Mouse (Mus musculus): Measurements from ENCODE around the gene Prima1. TPM values are rescaled to one million over a fixed set of nuclear protein-coding genes. Genes with fewer than 3 reads are reported as not detected.
A peak's percentile ranks its signal among the peaks of the same experiment; 100 is the strongest.

Prima1 gene
- polyA plus RNA-seq, 1 experiment from 2014 or later, result not detected

- 82% methylated on average over 6 of the region's 6 CpGs for WGBS
- no peaks in the 10 kb centered on the region for H3K27me3 ChIP-seq
- H3K36me3 ChIP-seq (ENCODE audit: poor library complexity, severe bottlenecking), result no peaks in the 10 kb centered on the region
- H3K27ac ChIP-seq, result no peak overlapping the region
- no peaks in the 10 kb centered on the region for H3K9me3 ChIP-seq (replicated peaks)
- H3K4me3 ChIP-seq, result no peak overlapping the region
- H3K4me2 ChIP-seq, result no peak overlapping the region
- H3K9ac ChIP-seq, result no peak overlapping the region
- H3K4me1 ChIP-seq, result peaks cover 20% of the 10 kb centered on the region
- no peak for ATAC-seq
Observed at GRCm38 (mm10) chr12:103215877-103216610, 25.9 kb downstream of the Prima1 start.

- Histone ChIP-seq H3K27me3 (no peaks in the 10 kb centered on the region), H3K4me1 (peaks cover 20% of the 10 kb centered on the region), H3K9me3 (replicated peaks) (no peaks in the 10 kb centered on the region), H3K4me2 (no peak overlapping the region), H3K36me3 (ENCODE audit: poor library complexity, severe bottlenecking) (no peaks in the 10 kb centered on the region), H3K4me3 (no peak overlapping the region), H3K9ac (no peak overlapping the region), H3K27ac (peak overlapping the region; percentile 35)
- peak; percentile 60 for ATAC-seq
- 91% methylated on average over 2 of the region's 2 CpGs for WGBS
Observed at GRCm38 (mm10) chr12:103214797-103215196, 27.2 kb downstream of the Prima1 start.

- Histone ChIP-seq H3K9me3 (replicated peaks) (no peaks in the 10 kb centered on the region), H3K4me3 (no peak overlapping the region), H3K4me1 (peaks cover 20% of the 10 kb centered on the region), H3K4me2 (no peak overlapping the region), H3K27me3 (no peaks in the 10 kb centered on the region), H3K9ac (no peak overlapping the region), H3K27ac (peak overlapping the region; percentile 35), H3K36me3 (ENCODE audit: poor library complexity, severe bottlenecking) (no peaks in the 10 kb centered on the region)
- ATAC-seq, result peak; percentile 87
- WGBS, result 20% methylated on average over 10 of the region's 10 CpGs
Observed at GRCm38 (mm10) chr12:103214270-103214669, 27.7 kb downstream of the Prima1 start.

GRCm38 (mm10) chr12:103213591-103213990, 28.4 kb downstream of the Prima1 start:
- Histone ChIP-seq H3K27ac (no peak overlapping the region), H3K27me3 (no peaks in the 10 kb centered on the region), H3K36me3 (ENCODE audit: poor library complexity, severe bottlenecking) (no peaks in the 10 kb centered on the region), H3K4me3 (no peak overlapping the region), H3K9ac (no peak overlapping the region), H3K4me1 (peaks cover 20% of the 10 kb centered on the region), H3K4me2 (no peak overlapping the region), H3K9me3 (replicated peaks) (no peaks in the 10 kb centered on the region)
- no peak for ATAC-seq
- 90% methylated on average over 2 of the region's 2 CpGs for WGBS

- Histone ChIP-seq H3K4me3 (no peak overlapping the region), H3K9me3 (replicated peaks) (no peaks in the 10 kb centered on the region), H3K4me1 (peaks cover 20% of the 10 kb centered on the region), H3K4me2 (no peak overlapping the region), H3K27ac (no peak overlapping the region), H3K9ac (no peak overlapping the region), H3K27me3 (no peaks in the 10 kb centered on the region), H3K36me3 (ENCODE audit: poor library complexity, severe bottlenecking) (no peaks in the 10 kb centered on the region)
- no peak for ATAC-seq
- WGBS, result 63% methylated on average over 5 of the region's 5 CpGs
Observed at GRCm38 (mm10) chr12:103211078-103211477, 30.9 kb downstream of the Prima1 start.

GRCm38 (mm10) chr12:103209581-103209980, 32.4 kb downstream of the Prima1 start:
- no peaks in the 10 kb centered on the region for H3K27me3 ChIP-seq
- WGBS, result 89% methylated on average over 7 of the region's 7 CpGs

GRCm38 (mm10) chr12:103205561-103205960, 36.4 kb downstream of the Prima1 start:
- H3K4me2 ChIP-seq, result no peak overlapping the region
- no peak for ATAC-seq
- peaks cover 13% of the 10 kb centered on the region for H3K4me1 ChIP-seq
- 72% methylated on average over 7 of the region's 7 CpGs for WGBS
- H3K9me3 ChIP-seq (replicated peaks), result no peaks in the 10 kb centered on the region
- H3K4me3 ChIP-seq, result no peak overlapping the region
- H3K27ac ChIP-seq, result no peak overlapping the region
- no peaks in the 10 kb centered on the region for H3K36me3 ChIP-seq (ENCODE audit: poor library complexity, severe bottlenecking)
- H3K27me3 ChIP-seq, result no peaks in the 10 kb centered on the region
- no peak overlapping the region for H3K9ac ChIP-seq

More at GRCm38 (mm10) chr12:103209581-103209980, 32.4 kb downstream of the Prima1 start:
- Histone ChIP-seq H3K4me1 (peaks cover 12% of the 10 kb centered on the region), H3K4me2 (no peak overlapping the region), H3K36me3 (ENCODE audit: poor library complexity, severe bottlenecking) (no peaks in the 10 kb centered on the region), H3K4me3 (no peak overlapping the region), H3K27ac (no peak overlapping the region), H3K9me3 (replicated peaks) (no peaks in the 10 kb centered on the region), H3K9ac (no peak overlapping the region)
- ATAC-seq, result no peak

GRCm38 (mm10) chr12:103202592-103203544, 39.1 kb downstream of the Prima1 start:
- Histone ChIP-seq H3K4me2 (no peak overlapping the region), H3K36me3 (ENCODE audit: poor library complexity, severe bottlenecking) (no peaks in the 10 kb centered on the region), H3K27me3 (no peaks in the 10 kb centered on the region), H3K27ac (no peak overlapping the region; the same call in 1 of the 2 replicates), H3K9ac (no peak overlapping the region), H3K9me3 (replicated peaks) (no peaks in the 10 kb centered on the region), H3K4me1 (peaks cover 13% of the 10 kb centered on the region), H3K4me3 (no peak overlapping the region)
- WGBS, result 21% methylated on average over 11 of the region's 11 CpGs
- peak; percentile 76 for ATAC-seq

- 75% methylated on average over 5 of the region's 5 CpGs for WGBS
- no peak overlapping the region for H3K9ac ChIP-seq
- H3K9me3 ChIP-seq (replicated peaks), result no peaks in the 10 kb centered on the region
Observed at GRCm38 (mm10) chr12:103192996-103193395, 49.0 kb downstream of the Prima1 start.

GRCm38 (mm10) chr12:103189771-103190170, 52.2 kb downstream of the Prima1 start:
- Histone ChIP-seq H3K27me3 (no peaks in the 10 kb centered on the region), H3K4me1 (no peaks in the 10 kb centered on the region), H3K36me3 (ENCODE audit: poor library complexity, severe bottlenecking) (peaks cover 8% of the 10 kb centered on the region), H3K9me3 (replicated peaks) (no peaks in the 10 kb centered on the region), H3K27ac (no peak overlapping the region), H3K4me3 (no peak overlapping the region), H3K9ac (no peak overlapping the region), H3K4me2 (no peak overlapping the region)
- WGBS, result 84% methylated on average over 12 of the region's 12 CpGs
- ATAC-seq, result peak; percentile 39; the same call in 1 of the 2 replicates

More at GRCm38 (mm10) chr12:103192996-103193395, 49.0 kb downstream of the Prima1 start:
- no peak overlapping the region for H3K27ac ChIP-seq
- no peak overlapping the region for H3K4me3 ChIP-seq
- H3K4me2 ChIP-seq, result no peak overlapping the region
- H3K27me3 ChIP-seq, result no peaks in the 10 kb centered on the region
- no peaks in the 10 kb centered on the region for H3K4me1 ChIP-seq
- no peak for ATAC-seq
- no peaks in the 10 kb centered on the region for H3K36me3 ChIP-seq (ENCODE audit: poor library complexity, severe bottlenecking)

- Histone ChIP-seq H3K9me3 (replicated peaks) (no peaks in the 10 kb centered on the region), H3K9ac (no peak overlapping the region), H3K4me3 (no peak overlapping the region), H3K4me1 (no peaks in the 10 kb centered on the region), H3K4me2 (no peak overlapping the region), H3K27me3 (no peaks in the 10 kb centered on the region), H3K27ac (no peak overlapping the region), H3K36me3 (ENCODE audit: poor library complexity, severe bottlenecking) (peaks cover 8% of the 10 kb centered on the region)
- no peak for ATAC-seq
- 51% methylated on average over 8 of the region's 8 CpGs for WGBS
Observed at GRCm38 (mm10) chr12:103188223-103188622, 53.7 kb downstream of the Prima1 start.

GRCm38 (mm10) chr12:103187020-103187419, 54.9 kb downstream of the Prima1 start:
- H3K9me3 ChIP-seq (replicated peaks), result no peaks in the 10 kb centered on the region
- H3K9ac ChIP-seq, result no peak overlapping the region
- ATAC-seq, result no peak
- H3K4me3 ChIP-seq, result no peak overlapping the region
- H3K4me1 ChIP-seq, result peaks cover 3% of the 10 kb centered on the region; the same call in 1 of the 2 replicates
- H3K27me3 ChIP-seq, result no peaks in the 10 kb centered on the region
- H3K4me2 ChIP-seq, result no peak overlapping the region
- H3K36me3 ChIP-seq (ENCODE audit: poor library complexity, severe bottlenecking), result peaks cover 10% of the 10 kb centered on the region
- WGBS, result 87% methylated on average over 7 of the region's 7 CpGs
- no peak overlapping the region for H3K27ac ChIP-seq
